8 mouse cellular contexts compared by ENCODE assay signal in the genomic region with DNA sequence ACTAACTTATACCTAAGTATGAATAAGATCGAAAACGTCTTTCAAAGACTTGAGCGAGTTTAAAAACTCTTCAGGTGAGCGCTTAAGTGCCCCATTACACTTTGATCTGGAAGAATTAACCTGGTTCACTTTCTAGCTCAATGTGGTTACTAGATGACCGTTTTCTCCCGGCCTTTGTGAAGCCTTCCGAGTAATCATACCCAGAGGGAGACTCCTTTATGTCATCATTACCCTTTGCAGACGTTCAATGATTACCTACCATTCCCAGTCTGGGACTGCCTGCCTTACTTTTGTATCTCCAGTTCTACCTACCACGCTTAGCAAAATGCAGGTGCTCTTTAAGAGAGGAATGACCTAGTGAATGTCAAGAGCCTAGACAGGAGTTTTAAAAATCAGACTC. TPM values are rescaled to one million over a fixed set of nuclear protein-coding genes. Genes with fewer than 3 reads are reported as not detected.
DNase-seq lines count a peak whose midpoint lies in the region; ATAC-seq and TF ChIP-seq lines count a peak whose summit lies in the region.

A gene (plus strand): TSS at position 301 of the 400 bp plus-strand sequence.

- peak within 1 kb of the TSS; percentile 93 for H3K27ac ChIP-seq in forebrain, embryonic 16.5 days (ENCODE audit: low read length)
- peak within 1 kb of the TSS; percentile 95 for H3K27ac ChIP-seq in hindbrain, embryonic 14.5 days
- peak within 1 kb of the TSS; percentile 96 for H3K27ac ChIP-seq in liver, embryonic 12.5 days
- H3K27ac ChIP-seq in stomach, postnatal 0 days (replicated peaks): peak within 1 kb of the TSS; percentile 92

- peak within 1 kb of the TSS; percentile 55 for H3K4me2 ChIP-seq in forebrain, embryonic 16.5 days (ENCODE audit: low read length)
- peak within 1 kb of the TSS; percentile 77 for H3K4me2 ChIP-seq in hindbrain, embryonic 14.5 days (replicated peaks)
- H3K4me2 ChIP-seq in liver, embryonic 12.5 days: peak within 1 kb of the TSS; percentile 86
- H3K4me2 ChIP-seq in stomach, postnatal 0 days (replicated peaks; ENCODE audit: low read depth): peak within 1 kb of the TSS; percentile 64

- CTCF ChIA-PET in Patski (lab: Charles Lee): interaction anchor here (0.9 to 1.1 kb wide), 2 partner anchors 11 to 12 kb away, joined by 3 read pairs; no protein-coding TSS in a partner anchor

- POLR2A ChIA-PET in Patski (lab: Charles Lee): no interaction called here

- in situ Hi-C loops in Patski (cut with MboI; ENCODE audit: low pct_unique_long_range_greater_than_20kb): no loop called here

- H3K4me3 ChIP-seq in forebrain, embryonic 16.5 days (replicated peaks; ENCODE audit: low read length): peak within 1 kb of the TSS; percentile 54
- H3K4me3 ChIP-seq in hindbrain, embryonic 14.5 days (replicated peaks; ENCODE audit: low read length): peak within 1 kb of the TSS; percentile 93
- H3K4me3 ChIP-seq in liver, embryonic 12.5 days: peak within 1 kb of the TSS; percentile 98
- H3K4me3 ChIP-seq in stomach, postnatal 0 days (ENCODE audit: low read depth, low read length): peak within 1 kb of the TSS; percentile 44

- no peak for ATAC-seq in Patski
- no peak for ATAC-seq in forebrain, embryonic 16.5 days
- no peak for ATAC-seq in hindbrain, embryonic 14.5 days (ENCODE audit: low FRiP score)
- no peak for ATAC-seq in liver, embryonic 12.5 days
- no peak for ATAC-seq in stomach, postnatal 0 days (ENCODE audit: low FRiP score, low TSS enrichment)

- 29% methylated on average over 9 of the region's 9 CpGs for WGBS in forebrain, embryonic 16.5 days
- WGBS in hindbrain, embryonic 14.5 days: 32% methylated on average over 9 of the region's 9 CpGs
- 24% methylated on average over 9 of the region's 9 CpGs for WGBS in liver, embryonic 12.5 days (ENCODE audit: insufficient replicate concordance)
- WGBS in stomach, postnatal 0 days: 24% methylated on average over 9 of the region's 9 CpGs

- H3K9me3 ChIP-seq in forebrain, embryonic 16.5 days (ENCODE audit: control insufficient read depth, low read length): no peaks in the 10 kb centered on the region
- no peaks in the 10 kb centered on the region for H3K9me3 ChIP-seq in hindbrain, embryonic 14.5 days (ENCODE audit: control insufficient read depth, low read length)
- H3K9me3 ChIP-seq in liver, embryonic 12.5 days (replicated peaks): no peaks in the 10 kb centered on the region
- H3K9me3 ChIP-seq in stomach, postnatal 0 days (ENCODE audit: control insufficient read depth, low read length): no peaks in the 10 kb centered on the region

- H3K27me3 ChIP-seq in Patski: no peaks in the 10 kb centered on the region
- H3K27me3 ChIP-seq in forebrain, embryonic 16.5 days (replicated peaks; ENCODE audit: control insufficient read depth, insufficient read depth, low read length): no peaks in the 10 kb centered on the region
- H3K27me3 ChIP-seq in hindbrain, embryonic 14.5 days (ENCODE audit: control insufficient read depth, insufficient read depth, low read length): no peaks in the 10 kb centered on the region
- H3K27me3 ChIP-seq in liver, embryonic 12.5 days (replicated peaks): no peaks in the 10 kb centered on the region
- H3K27me3 ChIP-seq in stomach, postnatal 0 days (ENCODE audit: control insufficient read depth, insufficient read depth, low read length): no peaks in the 10 kb centered on the region

- H3K36me3 ChIP-seq in forebrain, embryonic 16.5 days (ENCODE audit: control insufficient read depth, insufficient read depth): no peaks in the 10 kb centered on the region
- no peaks in the 10 kb centered on the region for H3K36me3 ChIP-seq in hindbrain, embryonic 14.5 days (replicated peaks; ENCODE audit: control insufficient read depth, insufficient read depth)
- H3K36me3 ChIP-seq in liver, embryonic 12.5 days: peaks cover 4% of the 10 kb centered on the region; the same call in 1 of the 2 replicates
- no peaks in the 10 kb centered on the region for H3K36me3 ChIP-seq in stomach, postnatal 0 days (ENCODE audit: control insufficient read depth, insufficient read depth, low read length)

- no peak for DNase-seq in heart, adult 18-20 months
- no peak for DNase-seq in heart, adult 9 months (ENCODE audit: low spot score in 2 of 2)
- no peak for DNase-seq in Patski (ENCODE audit: low read depth, low spot score)
- DNase-seq in hindbrain, embryonic 14.5 days (ENCODE audit: low spot score): no peak
- DNase-seq in stomach, postnatal 0 days (ENCODE audit: low spot score): no peak
- no peak for DNase-seq in frontal cortex, postnatal 10 days (ENCODE audit: low spot score in 2 of 2)

- no peak for TF ChIP-seq CTCF in Patski (IDR thresholded peaks at IDR 0.05)
- no peak for TF ChIP-seq CTCF in stomach, postnatal 0 days (IDR thresholded peaks at IDR 0.05; ENCODE audit: low read depth)

- no peak for TF ChIP-seq EP300 in stomach, postnatal 0 days (optimal IDR thresholded peaks at IDR 0.05)

- peak within 1 kb of the TSS; percentile 66 for H3K9ac ChIP-seq in forebrain, embryonic 16.5 days (replicated peaks; ENCODE audit: low read depth, low read length)
- H3K9ac ChIP-seq in hindbrain, embryonic 14.5 days: peak within 1 kb of the TSS; percentile 63
- peak within 1 kb of the TSS; percentile 77 for H3K9ac ChIP-seq in liver, embryonic 12.5 days
- peak within 1 kb of the TSS; percentile 63 for H3K9ac ChIP-seq in stomach, postnatal 0 days (ENCODE audit: low read length)

- peaks cover 18% of the 10 kb centered on the region for H3K4me1 ChIP-seq in forebrain, embryonic 16.5 days (replicated peaks; ENCODE audit: control insufficient read depth, insufficient read depth, low read length)
- peaks cover 25% of the 10 kb centered on the region for H3K4me1 ChIP-seq in hindbrain, embryonic 14.5 days (replicated peaks; ENCODE audit: control insufficient read depth, insufficient read depth, low read length)
- peaks cover 34% of the 10 kb centered on the region for H3K4me1 ChIP-seq in liver, embryonic 12.5 days
- H3K4me1 ChIP-seq in stomach, postnatal 0 days (replicated peaks; ENCODE audit: control insufficient read depth, insufficient read depth): 0 out of 2 replicates have a peak, but pooled peaks cover 2% of the 10 kb centered on the region

RNA-seq across cellular contexts. Expression of the gene that starts here (rescaled TPM):
- total RNA-seq in heart, adult 18-20 months (2021): 100 to 1,000 TPM; 123 to 129 TPM
- 77.0 TPM for polyA plus RNA-seq in Patski (2021)
- 85.5 and 97.5 TPM in 2 replicates for polyA plus RNA-seq in forebrain, embryonic 16.5 days (2015; fragmentation: Nextera tagmentation; extraction: Ambion mirVana)
- polyA plus RNA-seq in hindbrain, embryonic 14.5 days (2014; fragmentation: Nextera tagmentation; extraction: Ambion mirVana): 85.9 and 91.6 TPM in 2 replicates
- 71.7 and 75.2 TPM in 2 replicates for polyA plus RNA-seq in liver, embryonic 12.5 days (2016; fragmentation: Nextera tagmentation; extraction: Ambion mirVana)
- 36.9 and 39.6 TPM in 2 replicates for polyA plus RNA-seq in stomach, postnatal 0 days (2015; fragmentation: Nextera tagmentation; extraction: Ambion mirVana)

Comparison
In these comparisons a context has a peak if more than half of its experiments do, and no peak if none do; other contexts are left out.
1. H3K4me3 ChIP-seq: peak in every context shown above with its lines; median percentile 98 in liver, embryonic 12.5 days; 93 in hindbrain, embryonic 14.5 days; 54 in forebrain, embryonic 16.5 days; 44 in stomach, postnatal 0 days.